Mouse (Mus musculus) brain, embryonic 14.5 days (tissue): ENCODE results near the gene Tle2. TPM values are rescaled to one million over a fixed set of nuclear protein-coding genes. Genes with fewer than 3 reads are reported as not detected.

Experiments
- DNase-seq: peaks from one replicate; pipeline ENCODE4 v3.0.0-alpha.2; 2011; ENCODE audit warnings: low read depth
- CTCF ChIP-seq: fragments of 200-500 bp; IDR thresholded peaks from 2 replicates; pipeline ENCODE4 v1.5.1; 2012; ENCODE audit warnings: inconsistent platforms, mild to moderate bottlenecking, moderate library complexity, borderline replicate concordance; ENCODE audit not compliant: insufficient read depth, insufficient read length; ENCODE audit errors: extremely low read depth
- POLR2A ChIP-seq: fragments of 200-500 bp; IDR thresholded peaks from 2 replicates; pipeline ENCODE4 v1.6.1; 2012; ENCODE audit warnings: mild to moderate bottlenecking, inconsistent platforms, borderline replicate concordance; ENCODE audit not compliant: poor library complexity, insufficient read depth, insufficient read length, severe bottlenecking; ENCODE audit errors: extremely low read depth
- polyA plus RNA-seq: library from polyadenylated mRNA; depleted of rRNA; stranded (reverse); fragments of >200 nt; gene quantifications from 2 replicates; pipeline ENCODE4 v1.2.3, GENCODE M21; 2012; rRNA removed

The Tle2 gene
- polyA plus RNA-seq = 82.1 and 123 TPM in 2 replicates

DNA sequence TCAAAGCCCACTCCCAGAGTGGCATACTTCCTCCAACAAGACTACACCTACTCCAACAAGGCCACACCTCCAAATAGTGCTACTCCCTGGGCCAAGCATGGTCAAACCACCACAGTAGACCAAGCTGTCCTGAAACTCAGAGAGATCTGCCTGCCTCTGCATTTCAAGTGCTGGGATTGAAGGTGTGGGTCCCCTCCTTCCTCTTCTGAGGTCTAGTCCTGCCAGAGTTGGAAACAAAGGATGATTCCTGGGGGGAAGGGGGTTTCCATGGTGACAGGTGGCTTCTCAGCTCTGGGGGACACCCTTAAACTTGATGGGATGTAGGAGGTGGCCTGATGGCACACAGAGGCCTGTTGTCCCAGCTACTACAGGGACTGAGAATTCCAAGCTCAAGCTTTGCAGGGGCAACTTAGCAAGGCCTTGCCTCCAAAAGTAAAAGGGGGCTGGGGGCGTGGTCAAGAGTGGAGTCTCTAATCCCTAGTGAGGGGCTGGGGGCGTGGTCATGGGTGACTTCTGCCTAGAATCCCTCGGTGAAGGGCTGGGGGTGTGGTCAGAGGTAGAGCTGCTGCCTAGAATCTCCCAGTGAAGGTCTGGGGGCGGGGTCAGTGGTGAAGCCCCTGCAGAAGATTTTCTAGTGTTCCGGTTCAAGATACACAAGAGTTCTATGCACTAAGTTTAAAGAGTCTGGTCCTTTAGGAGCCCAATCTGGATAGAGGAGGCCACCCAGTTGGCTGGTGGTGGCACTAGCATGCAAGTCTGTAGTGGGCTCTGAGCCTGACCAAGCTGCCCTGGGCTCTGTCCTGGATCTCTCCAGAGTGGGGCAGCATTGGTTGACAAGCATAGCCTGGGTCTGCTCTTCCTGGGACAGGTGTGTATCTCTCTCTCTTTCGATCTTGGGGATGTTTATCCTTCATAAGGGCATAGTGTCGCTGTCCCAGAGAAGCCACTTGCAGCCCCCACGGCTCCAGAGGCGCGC is at the start of gene Tle2:
Gene Tle2, plus strand, starts transcription at position 481 of the 976 bp plus-strand sequence.
- no peak for DNase-seq

DNA sequence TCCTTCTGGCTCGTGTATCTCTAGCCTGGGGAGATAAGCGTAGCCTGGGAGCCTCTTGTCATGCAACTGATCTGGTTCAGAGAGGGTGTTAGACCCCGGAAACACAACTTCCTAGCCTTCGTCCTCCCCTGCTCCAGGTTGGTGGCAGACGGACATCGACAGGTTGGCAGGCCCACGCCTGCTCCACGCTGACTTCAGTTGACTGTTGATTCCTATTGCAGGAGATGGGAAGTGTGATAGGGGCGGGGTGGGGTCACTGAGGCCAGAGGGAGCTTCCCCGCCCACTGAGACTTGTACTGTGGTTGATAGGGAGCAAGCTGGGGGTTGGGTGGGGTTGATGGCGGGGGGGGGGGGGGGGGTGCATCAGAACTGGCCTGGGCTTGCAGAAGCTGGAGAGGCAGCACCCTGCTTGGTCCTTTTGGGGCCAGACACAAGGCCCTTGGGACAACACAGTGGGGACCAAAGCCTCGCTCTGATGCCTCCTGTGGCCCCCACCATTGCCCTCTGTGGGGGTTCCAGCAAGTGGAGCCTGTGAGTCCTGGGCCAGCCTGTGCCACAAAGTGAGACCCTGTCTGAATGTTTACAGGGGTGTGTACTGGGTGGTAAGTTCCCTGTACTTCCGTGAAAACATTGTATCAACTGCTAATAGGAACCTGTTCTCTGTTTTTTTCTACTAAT is 49.2 kb upstream of the Tle2 start:
- DNase-seq = no peak
- TF ChIP-seq CTCF = no peak
- TF ChIP-seq POLR2A = no peak

More for the DNA sequence above, at the start of gene Tle2:
- TF ChIP-seq POLR2A (no peak), CTCF (no peak)

DNA sequence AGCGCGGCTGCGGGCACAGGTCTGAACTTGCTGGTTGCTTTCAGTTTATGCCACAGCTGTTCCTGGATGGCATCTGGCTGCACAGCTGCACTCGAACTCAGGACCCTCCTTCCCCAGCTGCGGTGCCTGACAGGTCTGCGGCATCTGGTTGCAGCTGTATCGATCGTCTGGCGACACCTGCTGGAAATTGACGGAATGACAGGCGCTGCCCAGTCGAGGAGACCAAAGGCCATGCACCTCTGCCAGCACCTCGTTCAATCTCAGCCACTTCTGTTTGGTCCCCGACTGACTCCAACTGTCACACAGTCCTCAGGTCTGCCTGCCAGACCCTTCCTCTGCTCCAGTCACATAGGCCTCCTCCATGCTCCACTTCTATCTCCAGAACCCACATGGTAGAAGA is 47.6 kb upstream of the Tle2 start:
- TF ChIP-seq POLR2A = no peak
- peak; percentile 96 for TF ChIP-seq CTCF
- DNase-seq = peak; percentile 47

DNA sequence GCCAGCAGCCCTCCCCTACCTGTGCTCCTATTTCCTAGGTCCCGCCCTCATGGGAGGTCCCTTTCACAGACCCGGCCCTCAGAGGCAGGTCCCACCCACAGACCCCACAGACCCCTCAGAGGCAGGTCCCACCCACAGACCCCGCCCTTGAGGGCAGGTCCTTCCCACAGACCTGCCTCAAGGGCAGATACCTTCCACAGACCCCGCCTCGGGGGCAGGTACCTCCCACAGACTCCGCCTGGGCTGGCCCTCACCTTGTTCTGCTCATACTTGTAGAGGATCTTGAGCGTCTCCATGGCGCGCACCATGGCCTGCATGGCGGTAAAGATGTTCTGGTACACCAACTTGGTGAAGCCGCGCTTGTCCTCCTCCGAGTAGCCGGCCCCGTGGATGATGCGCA is 39.5 kb upstream of the Tle2 start:
- TF ChIP-seq POLR2A (no peak), CTCF (no peak)
- no peak for DNase-seq

DNA sequence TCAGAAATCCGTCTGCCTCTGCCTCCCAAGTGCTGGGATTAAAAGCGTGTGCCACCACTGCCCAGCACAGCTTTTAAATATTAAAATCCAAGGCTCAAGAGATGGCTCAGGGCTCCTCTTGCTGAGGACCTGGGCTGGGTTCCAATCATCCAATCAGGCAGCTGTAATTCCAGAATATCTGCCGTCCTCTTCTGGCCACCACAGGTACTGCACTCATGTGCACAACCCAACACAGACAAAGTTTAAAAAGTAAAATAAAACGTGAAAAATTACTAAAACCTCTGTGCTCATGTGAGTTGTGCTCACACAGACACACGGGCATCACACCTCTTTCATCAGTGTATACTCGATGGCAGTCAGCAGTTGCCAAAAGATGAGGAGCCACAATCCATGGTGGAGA is 37.6 kb upstream of the Tle2 start:
- TF ChIP-seq CTCF = peak; percentile 55; the same call in 1 of the 2 replicates
- no peak for TF ChIP-seq POLR2A
- DNase-seq = no peak

DNA sequence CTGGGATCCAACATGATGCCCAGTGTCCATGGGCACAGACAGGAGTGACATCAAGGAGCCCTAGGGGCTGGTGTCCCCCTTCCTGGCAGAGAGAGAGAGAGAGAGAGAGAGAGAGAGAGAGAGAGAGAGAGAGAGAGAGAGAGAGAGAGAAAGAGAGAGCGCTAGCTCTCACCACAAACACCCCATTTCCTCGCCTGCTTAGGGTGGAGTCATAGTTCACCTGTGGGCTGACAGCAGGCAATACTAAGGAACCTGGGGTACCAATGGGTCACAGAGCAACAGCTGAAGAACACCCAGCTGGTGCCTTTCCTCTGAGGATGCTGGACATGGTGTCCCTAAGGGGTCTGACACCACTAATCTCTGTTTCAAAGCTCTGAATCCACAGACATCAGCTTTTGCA is 36.9 kb upstream of the Tle2 start:
- no peak for TF ChIP-seq CTCF
- TF ChIP-seq POLR2A = no peak
- no peak for DNase-seq

DNA sequence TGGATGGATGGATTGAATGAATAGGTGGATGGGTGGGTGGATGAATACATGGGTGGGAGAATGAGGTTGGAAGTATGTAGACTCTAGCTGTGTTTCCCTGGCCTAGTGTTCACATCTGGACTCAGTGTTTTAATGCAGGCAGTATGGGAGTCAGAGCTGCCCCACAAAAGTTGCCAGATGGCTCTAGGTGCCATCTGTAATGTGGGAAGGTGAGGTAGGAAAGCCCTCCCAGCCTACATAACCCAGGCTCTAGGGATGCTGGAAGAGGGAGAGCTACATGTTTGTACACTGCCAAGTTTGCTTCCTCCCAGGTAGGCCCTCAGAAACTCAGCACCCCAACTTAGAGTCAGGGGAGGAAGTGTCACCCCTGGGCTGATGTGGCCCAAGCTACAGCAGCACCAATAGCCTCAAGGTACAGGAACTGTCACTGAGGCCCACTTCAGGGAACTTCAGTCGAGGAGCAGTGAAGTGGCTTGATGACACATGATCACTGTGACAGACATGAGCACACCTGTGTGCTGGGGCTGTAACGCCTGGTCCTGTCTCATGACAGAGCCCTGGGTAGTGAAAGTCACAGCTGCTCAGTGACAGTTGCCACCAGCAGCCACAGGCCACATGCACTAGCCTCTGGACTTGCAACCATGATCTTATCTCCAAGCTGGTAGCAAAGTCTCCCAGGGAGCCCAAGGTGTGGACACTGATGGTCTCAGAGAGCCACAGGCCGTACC is 35.9 kb upstream of the Tle2 start:
- no peak for DNase-seq
- TF ChIP-seq POLR2A = no peak
- TF ChIP-seq CTCF = no peak

DNA sequence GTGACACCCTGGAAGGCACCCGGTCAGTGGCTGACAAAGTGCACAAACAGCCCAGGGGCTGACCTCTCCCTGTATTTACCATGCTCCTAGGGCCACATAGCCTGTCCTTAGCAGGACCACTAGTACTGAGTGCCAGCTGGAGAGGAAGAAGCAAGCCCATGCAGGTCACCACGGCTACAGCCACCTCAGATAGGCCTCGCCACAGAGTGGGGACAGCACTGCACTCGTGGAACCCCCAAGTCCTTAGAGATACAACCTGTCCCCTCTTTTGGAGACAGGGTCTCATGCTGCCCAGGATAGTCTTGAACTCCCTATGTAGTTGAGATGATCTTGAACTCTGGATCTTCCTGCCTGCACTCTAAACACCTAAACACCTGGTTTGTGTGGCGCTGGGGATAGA is 33.0 kb upstream of the Tle2 start:
- no peak for TF ChIP-seq CTCF
- DNase-seq = no peak

DNA sequence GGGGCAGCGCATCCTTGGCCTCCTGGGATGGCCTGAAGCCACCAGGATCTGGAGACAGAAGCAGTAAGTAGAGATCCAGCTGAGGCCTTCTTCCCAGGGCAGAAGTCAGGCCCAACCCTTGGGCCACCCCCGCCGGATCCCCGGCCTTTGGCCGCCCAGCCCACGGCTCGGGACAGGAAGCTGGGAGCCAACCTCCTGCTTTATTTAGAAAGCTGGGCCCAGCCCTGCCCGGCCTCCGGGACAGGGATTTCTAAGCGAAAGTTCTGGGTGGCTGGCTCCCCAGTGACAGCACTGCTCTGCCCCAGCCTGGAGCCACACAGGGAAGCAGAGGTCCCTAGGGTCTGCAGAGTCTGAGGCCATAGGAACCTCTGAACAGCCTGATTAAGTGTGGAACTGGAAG is 32.6 kb upstream of the Tle2 start:
- TF ChIP-seq POLR2A (no peak), CTCF (no peak)
- DNase-seq = no peak

DNA sequence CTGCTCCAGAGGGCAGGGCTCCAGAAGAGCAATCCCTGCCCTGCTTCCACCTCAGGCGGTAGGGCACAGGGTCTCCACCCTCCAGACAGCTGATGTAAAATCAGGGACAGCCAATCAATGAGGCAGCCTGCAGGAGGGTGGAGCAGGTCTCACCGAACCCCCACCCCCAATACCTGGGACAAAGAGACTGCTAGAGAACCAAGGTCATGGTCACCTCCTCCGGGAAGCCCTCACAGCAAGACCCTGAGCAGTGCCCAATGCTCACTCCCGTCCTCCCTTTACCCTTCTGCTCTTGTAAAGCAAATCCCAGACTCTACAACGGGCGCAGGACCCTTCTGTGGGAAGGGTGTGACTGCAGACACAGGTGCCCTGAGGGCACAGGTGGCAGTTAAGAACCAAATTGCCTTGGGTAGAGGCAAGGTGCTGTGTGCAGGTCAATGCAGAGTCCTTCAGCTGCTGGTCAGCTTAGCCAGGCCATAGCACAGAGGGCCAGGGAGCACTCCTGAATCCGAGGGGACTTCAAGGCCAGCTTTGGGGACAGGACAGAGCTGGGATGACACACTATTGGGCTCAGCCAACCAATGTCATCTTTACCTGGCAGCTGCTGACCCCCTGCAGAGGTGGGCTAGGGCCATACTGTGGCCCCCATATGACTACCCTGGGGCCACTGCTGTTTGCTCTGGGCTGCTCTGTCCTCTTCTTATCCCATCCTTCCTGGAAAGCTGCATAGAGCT is 31.5 kb upstream of the Tle2 start:
- no peak for DNase-seq
- TF ChIP-seq POLR2A (no peak), CTCF (no peak)

DNA sequence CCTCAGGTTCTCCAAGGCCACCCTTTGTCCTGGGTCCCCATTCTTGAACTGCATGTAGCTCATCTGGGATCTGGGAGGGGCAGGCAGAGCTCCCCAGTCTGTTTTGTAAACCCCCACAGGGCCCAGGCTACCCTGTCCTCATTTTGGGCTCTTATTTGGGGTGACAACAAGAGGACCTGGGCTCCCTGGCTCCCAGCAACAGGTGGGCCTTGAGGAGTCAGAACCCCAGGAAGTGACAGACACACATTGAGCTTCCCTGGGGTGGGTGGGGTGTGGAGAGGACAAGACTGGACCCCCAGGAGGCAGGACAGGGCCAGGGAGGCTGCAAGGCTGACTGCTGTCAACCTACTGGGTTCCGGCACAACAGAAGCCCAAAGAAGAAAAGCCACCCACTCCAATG is 30.7 kb upstream of the Tle2 start:
- DNase-seq = no peak
- no peak for TF ChIP-seq POLR2A
- no peak for TF ChIP-seq CTCF
